In the genomic region with DNA sequence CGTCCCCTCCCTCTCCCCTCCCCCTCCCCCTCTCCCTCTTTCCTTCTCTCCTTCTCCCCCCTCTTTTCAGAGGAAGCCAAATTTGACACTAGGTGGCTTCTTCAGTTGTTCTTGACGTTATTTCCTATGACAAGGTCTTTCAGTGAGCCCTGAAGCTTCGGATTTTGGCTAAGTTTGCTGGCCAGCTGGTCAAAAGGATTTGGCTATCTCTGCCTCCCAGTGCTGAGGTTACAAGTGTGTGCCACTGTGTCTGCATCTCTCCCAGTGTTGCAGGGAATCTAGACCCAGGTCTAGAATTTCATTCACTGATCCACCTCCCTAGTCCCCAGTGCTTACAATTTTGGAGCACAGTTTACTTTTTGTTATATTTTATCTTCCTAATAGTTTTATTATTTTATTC, we compare ENCODE assay signal across 18 mouse cellular contexts.
"Had no signal": no experiment of that assay in that cellular context is flagged by ENCODE, and none has a peak within 500 bp of the region (broad histone marks: within the 10 kb centered on the region; RNA-seq: fewer than 3 reads in every experiment).

No protein-coding gene starts in this region.

- ATAC-seq: intestine, embryonic 16.5 days had no signal

- H3K4me2 ChIP-seq: liver, embryonic 13.5 days; midbrain, embryonic 12.5 days; neural tube, embryonic 13.5 days had no signal

- DNase-seq: kidney, adult 18-20 months; kidney, adult 9 months; kidney, postnatal 14 days; kidney, postnatal 4 days; liver, embryonic 13.5 days; lung, adult 2 months; right cerebral cortex, adult 18-20 months; right cerebral cortex, postnatal 14 days; right cerebral cortex, postnatal 4 days; thymus, adult 2 months; thymus, postnatal 14 days; thymus, postnatal 4 days had no signal

- H3K36me3 ChIP-seq: liver, embryonic 13.5 days; midbrain, embryonic 12.5 days; neural tube, embryonic 13.5 days had no signal

- H3K27ac ChIP-seq: liver, embryonic 13.5 days; macrophage; midbrain, embryonic 12.5 days; neural tube, embryonic 13.5 days; stomach, postnatal 0 days had no signal

- H3K27me3 ChIP-seq: liver, embryonic 13.5 days; midbrain, embryonic 12.5 days; neural tube, embryonic 13.5 days had no signal

- H3K9ac ChIP-seq: liver, embryonic 13.5 days; midbrain, embryonic 12.5 days; neural tube, embryonic 13.5 days had no signal

- H3K4me1 ChIP-seq: liver, embryonic 13.5 days; midbrain, embryonic 12.5 days; neural tube, embryonic 13.5 days had no signal

- H3K4me3 ChIP-seq: liver, embryonic 13.5 days; midbrain, embryonic 12.5 days; myocyte; neural tube, embryonic 13.5 days had no signal

- H3K9me3 ChIP-seq: liver, embryonic 13.5 days; midbrain, embryonic 12.5 days; neural tube, embryonic 13.5 days had no signal
